Mouse (Mus musculus): ENCODE data around the gene Mrgprb1.
"Not testable (repeated sequence)": the region's sequence is repeated elsewhere in the genome, so short reads cannot be mapped to it uniquely, and the experiment has no call there.

Mrgprb1 gene

GRCm38 (mm10) chr7:48456242-48456641 is at the start of gene Mrgprb1:
Gene Mrgprb1 (minus strand): TSS chr7:48456342.
- no peak for DNase-seq

GRCm38 (mm10) chr7:48499221-48499620 is 43.1 kb upstream of the Mrgprb1 start, which contains the start of gene Mrgprx2:
Gene Mrgprx2 (minus strand): TSS chr7:48499321.
- DNase-seq: no peak

- DNase-seq: no peak
Measured at GRCm38 (mm10) chr7:48436581-48436980, 19.6 kb downstream of the Mrgprb1 start.

- DNase-seq: not testable (repeated sequence)
Measured at GRCm38 (mm10) chr7:48435936-48436335, 20.2 kb downstream of the Mrgprb1 start.

Data from right cerebral cortex, postnatal 14 days (tissue).